Mouse (Mus musculus): ENCODE results near the gene Tex101. TPM values are rescaled to one million over a fixed set of nuclear protein-coding genes. Genes with fewer than 3 reads are reported as not detected.
"Not testable (repeated sequence)": the region's sequence is repeated elsewhere in the genome, so short reads cannot be mapped to it uniquely, and the experiment has no call there.

The Tex101 gene
- total RNA-seq, 1 experiment = 9.5 TPM

- Histone ChIP-seq H3K9me3 (ENCODE audit: control insufficient read depth, insufficient read depth, low read depth, low read length) (no peaks in the 10 kb centered on the region), H3K27ac (ENCODE audit: insufficient read depth, low read depth, low read length, poor library complexity, severe bottlenecking) (no peak overlapping the region), H3K4me1 (ENCODE audit: control insufficient read depth in 2 of 2, insufficient read depth in 2 of 2, low read length in 2 of 2, poor library complexity in 1 of 2) (no peaks in the 10 kb centered on the region), H3K9ac (ENCODE audit: insufficient read depth, low read depth, low read length, poor library complexity, severe bottlenecking) (peak overlapping the region; percentile 54; the same call in 1 of the 2 replicates), H3K36me3 (ENCODE audit: control insufficient read depth, insufficient read depth, low read length, poor library complexity, severe bottlenecking) (no peaks in the 10 kb centered on the region; the same call in 1 of the 2 replicates), H3K4me3 (ENCODE audit: insufficient read depth in 1 of 2, low read depth in 1 of 2, low read length in 2 of 2, poor library complexity in 1 of 2, severe bottlenecking in 1 of 2) (peak overlapping the region; percentile 40 to 51)
- in situ Hi-C loops (cut with MboI; ENCODE audit: low sequenced_read_pairs in 2 of 2, unreplicated experiment in 2 of 2) = loop anchor here in 1 of 2 experiments (25.0 kb wide), 1 partner anchor 342 kb away; the partner anchor contains the start of gene Rabac1
- TF ChIP-seq HCFC1 (IDR thresholded peaks at IDR 0.05; ENCODE audit: borderline replicate concordance, insufficient read depth, low read length) (no peak), ZC3H11A (IDR thresholded peaks at IDR 0.05; ENCODE audit: borderline replicate concordance, low read depth, low read length) (no peak), CHD2 (IDR thresholded peaks at IDR 0.05; ENCODE audit: low read depth, low read length) (no peak), MAFK (IDR thresholded peaks at IDR 0.05; ENCODE audit: insufficient read depth, low read depth, low read length) (no peak)
- peak; percentile 77 for DNase-seq (ENCODE audit: low read depth, low spot score)
Measured at GRCm38 (mm10) chr7:24619671-24620397, 56.6 kb downstream of the Tex101 start.

GRCm38 (mm10) chr7:24618374-24618773 lies 58.1 kb downstream of the Tex101 start:
- H3K36me3 ChIP-seq (ENCODE audit: control insufficient read depth, insufficient read depth, low read length, poor library complexity, severe bottlenecking) = not testable (repeated sequence)

More at GRCm38 (mm10) chr7:24618374-24618773, 58.1 kb downstream of the Tex101 start:
- not testable (repeated sequence) for H3K4me3 ChIP-seq (ENCODE audit: insufficient read depth in 1 of 2, low read depth in 1 of 2, low read length in 2 of 2, poor library complexity in 1 of 2, severe bottlenecking in 1 of 2); DNase-seq (ENCODE audit: low read depth, low spot score); H3K27ac ChIP-seq (ENCODE audit: insufficient read depth, low read depth, low read length, poor library complexity, severe bottlenecking); H3K9ac ChIP-seq (ENCODE audit: insufficient read depth, low read depth, low read length, poor library complexity, severe bottlenecking); H3K4me1 ChIP-seq (ENCODE audit: control insufficient read depth in 2 of 2, insufficient read depth in 2 of 2, low read length in 2 of 2, poor library complexity in 1 of 2); H3K9me3 ChIP-seq (ENCODE audit: control insufficient read depth, insufficient read depth, low read depth, low read length)
- in situ Hi-C loops (cut with MboI; ENCODE audit: low sequenced_read_pairs in 2 of 2, unreplicated experiment in 2 of 2) = loop anchor here in 1 of 2 experiments (25.0 kb wide), 1 partner anchor 344 kb away; the partner anchor contains the start of gene Rabac1

Other genes starting within 250 kb of the Tex101 start
- 0.16 TPM in 1 of 2 replicates, not detected in the other for gene Irgc1, start 224.4 kb downstream of the Tex101 start, total RNA-seq (2012; rRNA removed)
- 99.5 and 118 TPM in 2 replicates for gene Plaur, start 214.2 kb downstream of the Tex101 start, total RNA-seq (2012; rRNA removed)
- gene Cadm4, start 194.7 kb downstream of the Tex101 start, total RNA-seq (2012; rRNA removed) = 10.8 and 21.4 TPM in 2 replicates
- 94.1 and 114 TPM in 2 replicates for gene Zfp428, start 169.7 kb downstream of the Tex101 start, total RNA-seq (2012; rRNA removed)
- gene AC161166.1, start 164.2 kb downstream of the Tex101 start, total RNA-seq (2012; rRNA removed) = 1.2 and 1.6 TPM in 2 replicates
- 6.2 and 6.4 TPM in 2 replicates for gene Irgq, start 146.0 kb downstream of the Tex101 start, total RNA-seq (2012; rRNA removed)
- gene Pinlyp, start 130.6 kb downstream of the Tex101 start, total RNA-seq (2012; rRNA removed) = 0.58 TPM in 1 of 2 replicates, not detected in the other
- 69.7 and 144 TPM in 2 replicates for gene Xrcc1, start 130.4 kb downstream of the Tex101 start, total RNA-seq (2012; rRNA removed)
- 14.3 and 14.7 TPM in 2 replicates for gene Ethe1, start 89.1 kb downstream of the Tex101 start, total RNA-seq (2012; rRNA removed)
- 0.22 TPM in 1 of 2 replicates, not detected in the other for gene Zfp575, start 89.0 kb downstream of the Tex101 start, total RNA-seq (2012; rRNA removed)
- 1.5 and 1.8 TPM in 2 replicates for gene Phldb3, start 65.9 kb downstream of the Tex101 start, total RNA-seq (2012; rRNA removed)
- gene Lypd3, start 40.1 kb downstream of the Tex101 start, total RNA-seq (2012; rRNA removed) = 0.13 and 0.32 TPM in 2 replicates
- gene BC049730, start 32.6 kb upstream of the Tex101 start, total RNA-seq (2012; rRNA removed) = not detected in 2 replicates
- not detected in 2 replicates for gene Gm4763, start 50.2 kb upstream of the Tex101 start, total RNA-seq (2012; rRNA removed)
- 0.22 TPM in 1 of 2 replicates, not detected in the other for gene Cd177, start 83.6 kb upstream of the Tex101 start, total RNA-seq (2012; rRNA removed)
- 0.89 and 1.6 TPM in 2 replicates for gene Ceacam10, start 100.5 kb upstream of the Tex101 start, total RNA-seq (2012; rRNA removed)
- 4.6 and 6.7 TPM in 2 replicates for gene Gm9844, start 185.5 kb upstream of the Tex101 start, total RNA-seq (2012; rRNA removed)
- gene Lypd4, start 193.3 kb upstream of the Tex101 start, total RNA-seq (2012; rRNA removed) = 0.18 TPM in 1 of 2 replicates, not detected in the other
- gene Dmrtc2, start 193.4 kb upstream of the Tex101 start, total RNA-seq (2012; rRNA removed) = 0.53 and 0.54 TPM in 2 replicates
- gene Rps19, start 207.7 kb upstream of the Tex101 start, total RNA-seq (2012; rRNA removed) = 2,686 and 2,786 TPM in 2 replicates
- gene Cd79a, start 220.7 kb upstream of the Tex101 start, total RNA-seq (2012; rRNA removed) = 1.3 and 1.5 TPM in 2 replicates
- 32.1 and 40.0 TPM in 2 replicates for gene Arhgef1, start 226.2 kb upstream of the Tex101 start, total RNA-seq (2012; rRNA removed)